Mouse (Mus musculus): ENCODE measurements around the gene Rhd. TPM values are rescaled to one million over a fixed set of nuclear protein-coding genes. Genes with fewer than 3 reads are reported as not detected.

The Rhd gene
- polyA plus RNA-seq, 2 experiments: 260 to 576 TPM

DNA sequence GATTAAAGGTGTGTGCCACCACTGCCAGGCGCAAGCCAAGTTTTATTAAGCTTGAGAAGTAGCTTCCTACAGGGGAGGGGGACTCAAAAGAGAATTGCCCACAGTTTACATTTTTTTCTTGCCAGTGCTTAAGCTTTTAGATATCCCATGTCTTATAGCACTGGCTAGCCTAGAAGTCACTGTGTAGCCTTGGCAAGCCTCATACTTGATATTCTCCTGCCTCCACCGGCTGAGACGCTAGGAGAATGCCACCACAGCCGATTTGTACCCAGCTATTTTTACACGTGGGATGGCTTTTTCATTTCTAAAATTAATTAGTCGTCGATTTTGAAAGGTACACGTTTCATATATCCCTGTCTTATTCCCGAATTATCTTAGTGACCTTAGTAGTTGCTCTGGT lies 65.9 kb downstream of the Rhd start:
- ATAC-seq (ENCODE audit: insufficient read depth) (peak; percentile 12; the same call in 1 of the 2 replicates), DNase-seq (ENCODE audit: low read depth in 3 of 3, low spot score in 3 of 3) (no peak)
- H3K4me3 ChIP-seq (ENCODE audit: insufficient read depth in 1 of 2, low read depth in 2 of 2, low read length in 2 of 2): peak overlapping the region; percentile 55 to 88
- peak overlapping the region; percentile 72 for H3K9ac ChIP-seq (replicated peaks)
- H3K27me3 ChIP-seq (ENCODE audit: control insufficient read depth, insufficient read depth, low read length): no peaks in the 10 kb centered on the region
- peaks cover 20 to 22% of the 10 kb centered on the region in 2 experiments for H3K4me1 ChIP-seq (replicated peaks; ENCODE audit: control insufficient read depth in 2 of 2, insufficient read depth in 2 of 2, low read length in 1 of 2)
- no peaks in the 10 kb centered on the region for H3K9me3 ChIP-seq (ENCODE audit: control insufficient read depth, low read length)
- 27% methylated on average over 9 of the region's 9 CpGs for WGBS (ENCODE audit: insufficient replicate concordance)
- peaks cover 70% of the 10 kb centered on the region for H3K36me3 ChIP-seq (replicated peaks; ENCODE audit: control insufficient read depth, insufficient read depth, low read depth)
- no peak for TF ChIP-seq EP300 (IDR thresholded peaks at IDR 0.05; ENCODE audit: low read depth)
- peak overlapping the region; percentile 89 for H3K27ac ChIP-seq
- H3K4me2 ChIP-seq (ENCODE audit: low read depth): peak overlapping the region; percentile 81

DNA sequence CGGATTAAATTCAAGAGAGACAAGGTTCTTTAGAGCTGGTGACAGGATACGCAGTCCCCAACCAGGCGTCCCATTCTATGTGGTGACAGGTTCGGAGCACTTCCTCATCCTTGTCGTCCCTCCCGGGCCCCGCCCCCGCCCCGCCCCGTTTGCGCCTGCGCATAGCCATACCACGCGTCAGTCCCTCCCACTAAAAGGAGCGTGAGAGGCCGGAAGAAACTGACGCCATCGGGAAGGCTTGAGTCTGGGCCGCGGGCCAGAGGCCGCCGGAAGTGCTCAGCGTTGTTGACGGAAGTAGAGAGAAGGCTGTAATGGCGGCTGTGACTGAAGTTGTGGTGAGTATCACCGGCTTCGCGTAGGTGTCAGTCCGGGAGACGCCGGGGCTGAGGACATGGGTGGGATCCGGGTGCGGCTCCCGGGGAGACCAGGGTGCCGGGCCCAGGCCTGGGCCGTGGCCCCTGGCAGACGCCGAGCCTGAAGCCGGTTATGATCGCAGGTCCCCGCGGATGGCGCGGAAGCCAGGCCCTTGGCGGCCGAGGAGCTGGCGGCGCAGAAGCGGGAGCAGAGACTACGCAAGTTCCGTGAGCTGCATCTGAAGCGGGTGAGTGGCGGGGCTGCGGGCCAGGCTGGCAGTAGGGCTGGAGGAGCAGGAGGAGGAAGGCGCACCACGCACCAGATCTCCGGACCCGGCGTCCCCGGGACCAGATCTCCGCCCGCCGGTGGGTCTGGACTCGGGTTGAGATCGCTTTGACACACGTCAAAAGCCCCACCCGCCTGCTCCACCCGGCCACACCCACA lies 66.5 kb downstream of the Rhd start, which contains the start of gene Syf2:
TSS of gene Syf2 (plus strand) at position 215 of the 798 bp plus-strand sequence.
- DNase-seq (ENCODE audit: low read depth in 3 of 3, low spot score in 3 of 3) (peak; percentile 95 to 97 (median 96)), ATAC-seq (ENCODE audit: insufficient read depth) (peak; percentile 95)
- H3K27ac ChIP-seq: peak within 1 kb of the TSS; percentile 89
- peaks cover 70% of the 10 kb centered on the region for H3K36me3 ChIP-seq (replicated peaks; ENCODE audit: control insufficient read depth, insufficient read depth, low read depth)
- H3K9me3 ChIP-seq (ENCODE audit: control insufficient read depth, low read length): no peaks in the 10 kb centered on the region
- WGBS (ENCODE audit: insufficient replicate concordance): under 1% methylated on average over 68 of the region's 68 CpGs
- no peaks in the 10 kb centered on the region for H3K27me3 ChIP-seq (ENCODE audit: control insufficient read depth, insufficient read depth, low read length)
- peak within 1 kb of the TSS; percentile 83 to 88 for H3K4me3 ChIP-seq (ENCODE audit: insufficient read depth in 1 of 2, low read depth in 2 of 2, low read length in 2 of 2)
- peak within 1 kb of the TSS; percentile 81 for H3K4me2 ChIP-seq (ENCODE audit: low read depth)
- peak within 1 kb of the TSS; percentile 93 for H3K9ac ChIP-seq (replicated peaks)
- TF ChIP-seq EP300 (IDR thresholded peaks at IDR 0.05; ENCODE audit: low read depth): no peak
- no peak for TF ChIP-seq CTCF (IDR thresholded peaks at IDR 0.05; ENCODE audit: low read depth)
- H3K4me1 ChIP-seq (replicated peaks; ENCODE audit: control insufficient read depth in 2 of 2, insufficient read depth in 2 of 2, low read length in 1 of 2): peaks cover 13 to 16% of the 10 kb centered on the region in 2 experiments

DNA sequence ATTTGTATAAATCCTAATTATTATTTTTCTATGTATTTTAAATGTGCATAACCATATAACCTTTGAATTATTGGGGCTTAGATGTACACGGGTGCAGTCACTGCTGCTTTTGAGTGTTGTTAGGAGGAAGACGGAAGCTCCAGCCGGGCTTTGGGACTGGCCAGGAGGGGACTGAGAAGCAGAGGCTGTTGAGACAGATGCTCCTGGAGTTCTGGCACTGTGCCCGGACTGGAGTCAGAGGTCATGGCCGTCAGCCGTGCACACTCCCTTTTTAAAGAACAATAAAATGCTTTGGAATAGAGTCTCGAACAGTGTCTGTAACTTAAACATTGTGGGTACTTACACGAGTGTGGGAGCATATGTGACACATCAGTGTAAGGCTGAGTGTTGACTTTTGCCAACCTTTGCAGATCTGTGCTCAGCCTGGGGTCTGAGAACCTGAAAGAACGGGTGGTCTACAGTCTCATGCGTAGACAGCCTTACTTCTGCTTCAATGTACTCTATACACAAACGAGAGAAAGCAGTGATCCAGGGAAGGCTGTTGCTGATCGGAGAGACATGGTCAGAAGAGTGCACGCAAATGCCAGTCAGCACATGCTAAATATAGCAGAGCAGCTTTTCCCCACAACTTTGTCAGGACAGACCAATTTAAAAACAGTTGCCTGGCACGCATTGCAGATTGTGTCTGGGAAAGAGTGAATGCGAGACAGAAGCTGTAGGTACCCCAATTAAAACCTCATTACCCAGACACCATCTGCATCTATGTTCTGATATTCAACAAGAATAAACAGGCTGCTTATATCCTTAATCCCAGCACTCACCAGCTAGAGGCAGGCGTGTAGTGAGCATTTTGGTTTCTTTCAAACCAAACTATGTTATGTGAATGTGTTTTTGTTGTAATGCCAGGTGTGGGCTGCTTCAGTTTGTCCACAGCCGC lies 73.2 kb downstream of the Rhd start:
- no peak for ATAC-seq (ENCODE audit: insufficient read depth)
- H3K36me3 ChIP-seq (replicated peaks; ENCODE audit: control insufficient read depth, insufficient read depth, low read depth): peaks cover 51% of the 10 kb centered on the region

DNA sequence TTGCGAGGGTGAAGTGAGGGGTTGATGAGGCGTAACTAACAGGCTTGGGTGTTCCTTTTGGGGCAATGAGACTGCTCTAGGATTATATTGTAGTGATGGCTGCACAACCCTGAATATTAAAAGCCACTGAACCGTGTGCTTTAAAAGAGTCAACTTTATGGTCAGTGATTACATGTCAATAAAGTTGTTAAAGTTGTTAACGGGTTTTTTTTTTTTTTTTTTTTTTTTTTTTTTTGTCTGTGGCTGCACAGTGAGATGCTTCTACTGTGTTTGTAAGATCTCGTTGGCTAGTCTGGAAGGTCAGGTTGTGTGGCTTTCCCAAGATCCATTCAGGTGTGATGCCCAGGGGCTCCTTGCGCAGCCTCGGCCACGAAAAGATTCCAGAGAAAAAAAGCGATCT lies 75.6 kb downstream of the Rhd start:
- DNase-seq (ENCODE audit: low read depth in 3 of 3, low spot score in 3 of 3) (no peak), ATAC-seq (ENCODE audit: insufficient read depth) (no peak)
- no peaks in the 10 kb centered on the region for H3K9me3 ChIP-seq (ENCODE audit: control insufficient read depth, low read length)
- H3K4me3 ChIP-seq (ENCODE audit: insufficient read depth in 1 of 2, low read depth in 2 of 2, low read length in 2 of 2): no peak overlapping the region
- H3K9ac ChIP-seq (replicated peaks): no peak overlapping the region
- H3K36me3 ChIP-seq (replicated peaks; ENCODE audit: control insufficient read depth, insufficient read depth, low read depth): peaks cover 27% of the 10 kb centered on the region
- no peak overlapping the region for H3K27ac ChIP-seq
- TF ChIP-seq EP300 (IDR thresholded peaks at IDR 0.05; ENCODE audit: low read depth): no peak
- no peak for TF ChIP-seq CTCF (IDR thresholded peaks at IDR 0.05; ENCODE audit: low read depth)
- H3K4me2 ChIP-seq (ENCODE audit: low read depth): no peak overlapping the region
- WGBS (ENCODE audit: insufficient replicate concordance): 65% methylated on average over 9 of the region's 9 CpGs
- H3K4me1 ChIP-seq (replicated peaks; ENCODE audit: control insufficient read depth in 2 of 2, insufficient read depth in 2 of 2, low read length in 1 of 2): no peaks in the 10 kb centered on the region
- H3K27me3 ChIP-seq (ENCODE audit: control insufficient read depth, insufficient read depth, low read length): peaks cover 4% of the 10 kb centered on the region

More for the DNA sequence above, 73.2 kb downstream of the Rhd start:
- Histone ChIP-seq H3K4me3 (ENCODE audit: insufficient read depth in 1 of 2, low read depth in 2 of 2, low read length in 2 of 2) (no peak overlapping the region), H3K27me3 (ENCODE audit: control insufficient read depth, insufficient read depth, low read length) (no peaks in the 10 kb centered on the region), H3K9ac (replicated peaks) (no peak overlapping the region), H3K4me1 (replicated peaks; ENCODE audit: control insufficient read depth in 2 of 2, insufficient read depth in 2 of 2, low read length in 1 of 2) (no peaks in the 10 kb centered on the region), H3K4me2 (ENCODE audit: low read depth) (no peak overlapping the region), H3K9me3 (ENCODE audit: control insufficient read depth, low read length) (no peaks in the 10 kb centered on the region), H3K27ac (no peak overlapping the region)
- DNase-seq (ENCODE audit: low read depth in 3 of 3, low spot score in 3 of 3): no peak
- 74% methylated on average over 17 of the region's 17 CpGs for WGBS (ENCODE audit: insufficient replicate concordance)
- TF ChIP-seq CTCF (IDR thresholded peaks at IDR 0.05; ENCODE audit: low read depth) (no peak), EP300 (IDR thresholded peaks at IDR 0.05; ENCODE audit: low read depth) (no peak)
